Mouse (Mus musculus): Measurements from ENCODE around the gene Eif3i.

DNA sequence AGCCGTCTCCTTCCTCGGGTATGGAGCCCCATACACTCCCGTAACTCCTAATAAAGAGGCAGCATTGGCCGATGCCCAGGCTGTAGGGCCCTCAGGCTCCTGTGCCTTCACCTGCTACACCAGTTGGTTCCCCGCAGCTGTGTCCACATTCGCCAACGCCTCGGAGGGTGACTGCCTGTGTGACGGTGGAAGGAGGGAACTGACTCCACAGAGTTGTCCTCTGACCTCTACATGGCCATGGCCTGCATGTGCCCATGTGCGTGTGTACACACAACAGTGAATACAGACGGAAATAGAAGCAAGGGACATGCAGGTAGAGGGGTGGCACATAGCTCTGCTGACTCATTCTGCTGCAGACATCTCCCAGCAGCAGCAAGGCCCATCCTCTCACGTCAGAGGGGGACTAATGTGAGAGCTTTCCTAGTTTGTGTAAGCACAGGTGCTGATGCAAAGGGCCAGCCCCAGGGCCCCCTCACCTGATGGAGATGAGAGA is 8.7 kb upstream of the Eif3i start:
- TF ChIP-seq EP300 (IDR thresholded peaks at IDR 0.05; ENCODE audit: low read depth) (no peak), CTCF (IDR thresholded peaks at IDR 0.05; ENCODE audit: low read depth) (no peak)

Measured in liver, embryonic 14.5 days (tissue).